Mouse (Mus musculus) liver, embryonic 12.5 days (tissue): ENCODE results near the gene Mpzl1. TPM values are rescaled to one million over a fixed set of nuclear protein-coding genes. Genes with fewer than 3 reads are reported as not detected.

ENCODE experiments used
- ATAC-seq: fragments of 200-750 bp; cut with Nextera tagmentation; 2 replicates; pipeline ENCODE4 v1.8.0; 2017; ENCODE audit warnings: moderate number of reproducible peaks, mild to moderate bottlenecking, moderate library complexity
- H3K27ac ChIP-seq: fragments of 300-500 bp; sonication (generic); 2 replicates; pipeline ENCODE4 v1.5.1; 2016; ENCODE audit warnings: mild to moderate bottlenecking
- H3K27me3 ChIP-seq: fragments of 300-500 bp; sonication (generic); replicated peaks from 2 replicates; pipeline ENCODE4 v1.6.1; 2016; ENCODE audit warnings: mild to moderate bottlenecking, moderate library complexity
- H3K36me3 ChIP-seq: fragments of 300-500 bp; sonication (generic); 2 replicates; pipeline ENCODE4 v1.6.1; 2016; ENCODE audit warnings: mild to moderate bottlenecking, moderate library complexity
- H3K4me1 ChIP-seq: fragments of 300-500 bp; sonication (generic); 2 replicates; pipeline ENCODE4 v1.6.1; 2016
- H3K4me2 ChIP-seq: fragments of 300-500 bp; sonication (generic); 2 replicates; pipeline ENCODE4 v1.6.1; 2016; ENCODE audit warnings: mild to moderate bottlenecking, moderate library complexity
- H3K4me3 ChIP-seq: fragments of 300-500 bp; sonication (generic); 2 replicates; pipeline ENCODE4 v1.5.1; 2016; ENCODE audit warnings: mild to moderate bottlenecking, moderate library complexity
- H3K9ac ChIP-seq: fragments of 300-500 bp; sonication (generic); 2 replicates; pipeline ENCODE4 v1.6.1; 2016; ENCODE audit warnings: mild to moderate bottlenecking, moderate library complexity
- H3K9me3 ChIP-seq: fragments of 300-500 bp; sonication (generic); replicated peaks from 2 replicates; pipeline ENCODE4 v1.6.1; 2016; ENCODE audit warnings: mild to moderate bottlenecking, moderate library complexity
- WGBS: fragments of 180-500 bp; shearing (Covaris S2); methylation state at CpG from one replicate; pipeline ENCODE4 v1.1.7; 2016; ENCODE audit not compliant: insufficient replicate concordance; 5-methylcytosine and 5-hydroxymethylcytosine counted together
- polyA plus RNA-seq: library from polyadenylated mRNA; unstranded; fragments of >200 nt; fragmentation: Nextera tagmentation; extraction: Ambion mirVana; gene quantifications from 2 replicates; pipeline ENCODE4 v1.2.1, GENCODE M21; 2016

The Mpzl1 gene
- polyA plus RNA-seq, 1 experiment from 2014 or later, result 50.3 TPM

- peaks cover 72% of the 10 kb centered on the region for H3K4me1 ChIP-seq
- H3K36me3 ChIP-seq, result no peaks in the 10 kb centered on the region
- no peak overlapping the region for H3K27ac ChIP-seq
- peak overlapping the region; percentile 80; the same call in 1 of the 2 replicates for H3K9ac ChIP-seq
- no peak for ATAC-seq
- peak overlapping the region; percentile 100 for H3K4me2 ChIP-seq
- H3K4me3 ChIP-seq, result peak overlapping the region; percentile 83
- H3K9me3 ChIP-seq, result no peaks in the 10 kb centered on the region
- WGBS, result 23% methylated on average over 12 of the region's 12 CpGs
- H3K27me3 ChIP-seq, result peaks cover 10% of the 10 kb centered on the region; the same call in 1 of the 2 replicates
Measured at GRCm38 (mm10) chr1:165633345-165633744, 993 bp downstream of the Mpzl1 start.

GRCm38 (mm10) chr1:165631136-165631535 lies 3.2 kb downstream of the Mpzl1 start:
- H3K9me3 ChIP-seq, result no peaks in the 10 kb centered on the region
- no peak overlapping the region for H3K4me2 ChIP-seq
- peaks cover 88% of the 10 kb centered on the region for H3K4me1 ChIP-seq
- H3K27me3 ChIP-seq, result peaks cover 10% of the 10 kb centered on the region; the same call in 1 of the 2 replicates
- no peak for ATAC-seq
- H3K36me3 ChIP-seq, result no peaks in the 10 kb centered on the region
- 69% methylated on average over 8 of the region's 8 CpGs for WGBS
- no peak overlapping the region for H3K27ac ChIP-seq
- no peak overlapping the region for H3K4me3 ChIP-seq
- H3K9ac ChIP-seq, result no peak overlapping the region

- Histone ChIP-seq H3K9ac (0 out of 2 replicates have a peak overlapping the region, but pooled peaks have one; percentile 18), H3K36me3 (no peaks in the 10 kb centered on the region), H3K4me2 (peak overlapping the region; percentile 23), H3K4me3 (no peak overlapping the region), H3K4me1 (peaks cover 80% of the 10 kb centered on the region), H3K27me3 (peaks cover 10% of the 10 kb centered on the region; the same call in 1 of the 2 replicates), H3K9me3 (no peaks in the 10 kb centered on the region), H3K27ac (no peak overlapping the region)
- ATAC-seq, result no peak
- WGBS, result 17% methylated on average over 8 of the region's 8 CpGs
Measured at GRCm38 (mm10) chr1:165629975-165630374, 4.4 kb downstream of the Mpzl1 start.

- Histone ChIP-seq H3K4me1 (peaks cover 69% of the 10 kb centered on the region), H3K4me3 (no peak overlapping the region), H3K9me3 (no peaks in the 10 kb centered on the region), H3K27me3 (peaks cover 5% of the 10 kb centered on the region; the same call in 1 of the 2 replicates), H3K9ac (no peak overlapping the region), H3K36me3 (no peaks in the 10 kb centered on the region), H3K4me2 (no peak overlapping the region), H3K27ac (no peak overlapping the region)
- 9% methylated on average over 1 of the region's 1 CpGs for WGBS
- ATAC-seq, result peak; percentile 73
Measured at GRCm38 (mm10) chr1:165628603-165629002, 5.7 kb downstream of the Mpzl1 start.

- Histone ChIP-seq H3K9me3 (no peaks in the 10 kb centered on the region), H3K36me3 (0 out of 2 replicates have a peak, but pooled peaks cover 10% of the 10 kb centered on the region), H3K9ac (no peak overlapping the region), H3K27ac (no peak overlapping the region), H3K4me3 (no peak overlapping the region), H3K4me2 (no peak overlapping the region), H3K27me3 (no peaks in the 10 kb centered on the region), H3K4me1 (peaks cover 48% of the 10 kb centered on the region)
- ATAC-seq, result no peak
- 73% methylated on average over 5 of the region's 5 CpGs for WGBS
Measured at GRCm38 (mm10) chr1:165625896-165626295, 8.4 kb downstream of the Mpzl1 start.

- H3K27ac ChIP-seq, result no peak overlapping the region
- H3K4me2 ChIP-seq, result no peak overlapping the region
- ATAC-seq, result no peak
- H3K4me3 ChIP-seq, result no peak overlapping the region
- 79% methylated on average over 5 of the region's 5 CpGs for whole genome bisulfite sequencing
- 0 out of 2 replicates have a peak, but pooled peaks cover 10% of the 10 kb centered on the region for H3K36me3 ChIP-seq
- no peaks in the 10 kb centered on the region for H3K27me3 ChIP-seq
- H3K9ac ChIP-seq, result no peak overlapping the region
- H3K4me1 ChIP-seq, result peaks cover 42% of the 10 kb centered on the region
- H3K9me3 ChIP-seq, result no peaks in the 10 kb centered on the region
Measured at GRCm38 (mm10) chr1:165625058-165625457, 9.3 kb downstream of the Mpzl1 start.

- Histone ChIP-seq H3K27ac (peak overlapping the region; percentile 77), H3K9me3 (no peaks in the 10 kb centered on the region), H3K9ac (no peak overlapping the region), H3K4me1 (peaks cover 30% of the 10 kb centered on the region), H3K27me3 (no peaks in the 10 kb centered on the region), H3K4me2 (no peak overlapping the region), H3K36me3 (peaks cover 17% of the 10 kb centered on the region), H3K4me3 (no peak overlapping the region)
- 58% methylated on average over 9 of the region's 9 CpGs for WGBS
- ATAC-seq, result 0 out of 2 replicates have a peak, but pooled peaks have one; percentile 13
Measured at GRCm38 (mm10) chr1:165618201-165618624, 16.1 kb downstream of the Mpzl1 start.

- Histone ChIP-seq H3K9ac (no peak overlapping the region), H3K4me1 (peaks cover 38% of the 10 kb centered on the region), H3K4me3 (no peak overlapping the region), H3K27ac (peak overlapping the region; percentile 77), H3K9me3 (no peaks in the 10 kb centered on the region), H3K27me3 (no peaks in the 10 kb centered on the region), H3K36me3 (peaks cover 12% of the 10 kb centered on the region), H3K4me2 (peak overlapping the region; percentile 27)
- peak; percentile 55; the same call in 1 of the 2 replicates for ATAC-seq
- 33% methylated on average over 15 of the region's 15 CpGs for WGBS
Measured at GRCm38 (mm10) chr1:165617166-165617891, 17.0 kb downstream of the Mpzl1 start.

GRCm38 (mm10) chr1:165616652-165617051 lies 17.7 kb downstream of the Mpzl1 start:
- ATAC-seq, result no peak
- Histone ChIP-seq H3K4me2 (peak overlapping the region; percentile 27), H3K9me3 (no peaks in the 10 kb centered on the region), H3K9ac (no peak overlapping the region), H3K36me3 (peaks cover 10% of the 10 kb centered on the region), H3K27me3 (no peaks in the 10 kb centered on the region), H3K27ac (peak overlapping the region; percentile 77), H3K4me1 (peaks cover 43% of the 10 kb centered on the region), H3K4me3 (no peak overlapping the region)
- WGBS, result 43% methylated on average over 7 of the region's 7 CpGs

- peaks cover 39% of the 10 kb centered on the region for H3K4me1 ChIP-seq
- no peaks in the 10 kb centered on the region for H3K27me3 ChIP-seq
- H3K4me2 ChIP-seq, result no peak overlapping the region
- no peak overlapping the region for H3K4me3 ChIP-seq
- H3K9ac ChIP-seq, result no peak overlapping the region
- H3K27ac ChIP-seq, result no peak overlapping the region
- ATAC-seq, result no peak
- no peaks in the 10 kb centered on the region for H3K9me3 ChIP-seq
- 79% methylated on average over 3 of the region's 3 CpGs for WGBS
- peaks cover 10% of the 10 kb centered on the region for H3K36me3 ChIP-seq
Measured at GRCm38 (mm10) chr1:165614793-165615192, 19.5 kb downstream of the Mpzl1 start.

GRCm38 (mm10) chr1:165613926-165614325 lies 20.4 kb downstream of the Mpzl1 start:
- H3K27me3 ChIP-seq, result no peaks in the 10 kb centered on the region
- ATAC-seq, result no peak
- 85% methylated on average over 4 of the region's 4 CpGs for WGBS
- H3K9ac ChIP-seq, result no peak overlapping the region
- H3K36me3 ChIP-seq, result peaks cover 10% of the 10 kb centered on the region
- H3K27ac ChIP-seq, result no peak overlapping the region
- H3K9me3 ChIP-seq, result no peaks in the 10 kb centered on the region
- no peak overlapping the region for H3K4me3 ChIP-seq
- peaks cover 44% of the 10 kb centered on the region for H3K4me1 ChIP-seq
- H3K4me2 ChIP-seq, result no peak overlapping the region

- Histone ChIP-seq H3K4me2 (no peak overlapping the region), H3K9me3 (no peaks in the 10 kb centered on the region), H3K27me3 (no peaks in the 10 kb centered on the region), H3K36me3 (peaks cover 14% of the 10 kb centered on the region), H3K9ac (no peak overlapping the region), H3K4me1 (peaks cover 34% of the 10 kb centered on the region), H3K4me3 (no peak overlapping the region), H3K27ac (no peak overlapping the region)
- no peak for ATAC-seq
- 21% methylated on average over 5 of the region's 5 CpGs for WGBS
Measured at GRCm38 (mm10) chr1:165612714-165613113, 21.6 kb downstream of the Mpzl1 start.
